Mouse (Mus musculus): ENCODE measurements around the gene Prkcg.

GRCm38 (mm10) chr7:3283081-3283875 is 5.7 kb upstream of the Prkcg start:
- TF ChIP-seq CTCF (IDR thresholded peaks at IDR 0.05; ENCODE audit: low read depth) (no peak), EP300 (IDR thresholded peaks at IDR 0.05; ENCODE audit: low read depth) (no peak)

All from heart, postnatal 0 days (tissue).